Mouse (Mus musculus) limb, embryonic 10.5 days (tissue): ENCODE measurements around the gene Myh14. TPM values are rescaled to one million over a fixed set of nuclear protein-coding genes. Genes with fewer than 3 reads are reported as not detected.

ENCODE experiments used
- DNase-seq: peaks from one replicate; pipeline ENCODE4 v3.0.0-alpha.2; 2017; ENCODE audit warnings: low spot score
- H3K27ac ChIP-seq: fragments of 300-500 bp; sonication (generic); 2 replicates; pipeline ENCODE4 v1.5.1; 2016; ENCODE audit warnings: mild to moderate bottlenecking
- H3K27me3 ChIP-seq: fragments of 300-500 bp; sonication (generic); 2 replicates; pipeline ENCODE4 v1.6.1; 2016; ENCODE audit warnings: low read depth, mild to moderate bottlenecking; ENCODE audit not compliant: poor library complexity, severe bottlenecking
- H3K36me3 ChIP-seq: fragments of 300-500 bp; sonication (generic); 2 replicates; pipeline ENCODE4 v1.6.1; 2016; ENCODE audit warnings: mild to moderate bottlenecking, moderate library complexity
- H3K4me1 ChIP-seq: fragments of 300-500 bp; sonication (generic); 2 replicates; pipeline ENCODE4 v1.6.1; 2016
- H3K4me3 ChIP-seq: fragments of 300-500 bp; sonication (generic); 2 replicates; pipeline ENCODE4 v1.5.1; 2016; ENCODE audit warnings: mild to moderate bottlenecking, moderate library complexity
- H3K9me3 ChIP-seq: fragments of 300-500 bp; sonication (generic); replicated peaks from 2 replicates; pipeline ENCODE4 v1.6.1; 2016; ENCODE audit warnings: mild to moderate bottlenecking
- WGBS: fragments of 180-500 bp; shearing (Covaris S2); methylation state at CpG from one replicate; pipeline ENCODE4 v1.1.7; 2016; 5-methylcytosine and 5-hydroxymethylcytosine counted together
- polyA plus RNA-seq: library from polyadenylated mRNA; unstranded; fragments of >200 nt; fragmentation: Nextera tagmentation; extraction: Ambion mirVana; gene quantifications from 2 replicates; pipeline ENCODE4 v1.2.1, GENCODE M21; 2016

Myh14 gene
- polyA plus RNA-seq, 1 experiment from 2014 or later, result 1.8 TPM

GRCm38 (mm10) chr7:44645951-44646350 lies 24.7 kb downstream of the Myh14 start:
- Histone ChIP-seq H3K36me3 (no peaks in the 10 kb centered on the region), H3K4me1 (peaks cover 6% of the 10 kb centered on the region), H3K27ac (no peak overlapping the region), H3K4me3 (no peak overlapping the region), H3K9me3 (no peaks in the 10 kb centered on the region), H3K27me3 (peaks cover 53% of the 10 kb centered on the region)
- no peak for DNase-seq
- 28% methylated on average over 15 of the region's 15 CpGs for WGBS

- no peaks in the 10 kb centered on the region for H3K9me3 ChIP-seq
- H3K27ac ChIP-seq, result no peak overlapping the region
- peaks cover 9% of the 10 kb centered on the region for H3K4me1 ChIP-seq
- no peak overlapping the region for H3K4me3 ChIP-seq
- WGBS, result 89% methylated on average over 5 of the region's 5 CpGs
- H3K27me3 ChIP-seq, result peaks cover 60% of the 10 kb centered on the region
- DNase-seq, result no peak
- no peaks in the 10 kb centered on the region for H3K36me3 ChIP-seq
Observed at GRCm38 (mm10) chr7:44645256-44645655, 25.4 kb downstream of the Myh14 start.

- H3K36me3 ChIP-seq, result no peaks in the 10 kb centered on the region
- 30% methylated on average over 8 of the region's 8 CpGs for WGBS
- no peak overlapping the region for H3K27ac ChIP-seq
- peaks cover 9% of the 10 kb centered on the region; the same call in 1 of the 2 replicates for H3K4me1 ChIP-seq
- H3K9me3 ChIP-seq, result no peaks in the 10 kb centered on the region
- H3K27me3 ChIP-seq, result peaks cover 93% of the 10 kb centered on the region
- no peak overlapping the region for H3K4me3 ChIP-seq
- DNase-seq, result no peak
Observed at GRCm38 (mm10) chr7:44641887-44642286, 28.8 kb downstream of the Myh14 start.

GRCm38 (mm10) chr7:44640843-44641605 lies 29.6 kb downstream of the Myh14 start:
- DNase-seq, result no peak
- H3K36me3 ChIP-seq, result no peaks in the 10 kb centered on the region
- 17% methylated on average over 25 of the region's 25 CpGs for WGBS
- H3K27ac ChIP-seq, result no peak overlapping the region
- H3K27me3 ChIP-seq, result peaks cover 88% of the 10 kb centered on the region
- no peaks in the 10 kb centered on the region for H3K9me3 ChIP-seq
- peak overlapping the region; percentile 29; the same call in 1 of the 2 replicates for H3K4me3 ChIP-seq
- peaks cover 9% of the 10 kb centered on the region; the same call in 1 of the 2 replicates for H3K4me1 ChIP-seq

- Histone ChIP-seq H3K27me3 (peaks cover 85% of the 10 kb centered on the region), H3K4me1 (peaks cover 9% of the 10 kb centered on the region; the same call in 1 of the 2 replicates), H3K36me3 (no peaks in the 10 kb centered on the region), H3K27ac (no peak overlapping the region), H3K4me3 (peak overlapping the region; percentile 18), H3K9me3 (no peaks in the 10 kb centered on the region)
- WGBS, result 3% methylated on average over 16 of the region's 16 CpGs
- no peak for DNase-seq
Observed at GRCm38 (mm10) chr7:44638663-44639062, 32.0 kb downstream of the Myh14 start.

GRCm38 (mm10) chr7:44636684-44637083 lies 34.0 kb downstream of the Myh14 start:
- H3K27me3 ChIP-seq, result peaks cover 87% of the 10 kb centered on the region

DNA sequence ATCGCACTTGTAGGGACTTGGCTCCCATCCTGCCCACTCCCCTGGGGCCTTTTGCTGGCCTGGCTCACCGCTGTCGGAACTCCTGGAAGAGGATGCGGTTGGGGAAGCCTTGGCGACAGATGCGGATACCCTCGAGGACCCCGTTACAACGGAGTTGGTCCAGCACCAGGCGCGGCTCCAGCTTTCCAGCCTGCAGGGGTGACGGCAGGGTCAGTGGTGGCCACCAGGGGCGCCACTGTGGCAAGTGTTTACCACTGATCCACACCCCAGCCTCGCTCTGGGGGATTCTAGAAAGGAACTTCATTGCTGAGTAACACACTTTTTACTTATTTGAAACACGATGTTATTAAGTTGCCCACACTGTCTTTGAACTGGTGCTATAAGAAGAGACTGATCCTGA lies 37.2 kb downstream of the Myh14 start:
- no peak for DNase-seq
- Histone ChIP-seq H3K4me3 (no peak overlapping the region), H3K9me3 (no peaks in the 10 kb centered on the region), H3K36me3 (no peaks in the 10 kb centered on the region), H3K4me1 (no peaks in the 10 kb centered on the region), H3K27ac (no peak overlapping the region), H3K27me3 (peaks cover 70% of the 10 kb centered on the region)
- WGBS, result 17% methylated on average over 15 of the region's 15 CpGs

More at GRCm38 (mm10) chr7:44636684-44637083, 34.0 kb downstream of the Myh14 start:
- no peak overlapping the region for H3K4me3 ChIP-seq
- peaks cover 9% of the 10 kb centered on the region; the same call in 1 of the 2 replicates for H3K4me1 ChIP-seq
- no peak overlapping the region for H3K27ac ChIP-seq
- DNase-seq, result no peak
- WGBS, result 83% methylated on average over 9 of the region's 9 CpGs
- no peaks in the 10 kb centered on the region for H3K9me3 ChIP-seq
- no peaks in the 10 kb centered on the region for H3K36me3 ChIP-seq

DNA sequence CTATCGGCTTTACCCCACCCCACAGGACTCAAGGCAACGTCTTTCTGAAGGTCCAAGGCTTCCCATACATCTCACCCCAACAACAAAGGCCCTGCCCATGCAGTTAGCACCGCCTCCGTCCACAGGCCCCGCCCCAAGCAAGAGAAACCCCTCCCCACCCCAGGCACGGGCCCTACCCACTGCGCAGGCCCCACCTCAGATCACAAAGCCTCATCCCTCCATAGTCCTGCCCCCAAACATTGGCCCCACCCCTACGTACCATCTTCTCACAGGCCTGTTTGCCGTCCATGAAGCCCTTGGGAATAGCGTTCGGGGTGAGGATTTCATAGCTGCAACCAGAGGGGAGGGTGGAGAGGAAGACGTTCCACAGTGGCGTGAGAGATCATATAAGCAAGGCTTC lies 38.0 kb downstream of the Myh14 start:
- Histone ChIP-seq H3K9me3 (no peaks in the 10 kb centered on the region), H3K27me3 (peaks cover 62% of the 10 kb centered on the region), H3K4me3 (no peak overlapping the region), H3K27ac (no peak overlapping the region), H3K4me1 (no peaks in the 10 kb centered on the region), H3K36me3 (no peaks in the 10 kb centered on the region)
- WGBS, result 21% methylated on average over 13 of the region's 13 CpGs
- DNase-seq, result no peak

DNA sequence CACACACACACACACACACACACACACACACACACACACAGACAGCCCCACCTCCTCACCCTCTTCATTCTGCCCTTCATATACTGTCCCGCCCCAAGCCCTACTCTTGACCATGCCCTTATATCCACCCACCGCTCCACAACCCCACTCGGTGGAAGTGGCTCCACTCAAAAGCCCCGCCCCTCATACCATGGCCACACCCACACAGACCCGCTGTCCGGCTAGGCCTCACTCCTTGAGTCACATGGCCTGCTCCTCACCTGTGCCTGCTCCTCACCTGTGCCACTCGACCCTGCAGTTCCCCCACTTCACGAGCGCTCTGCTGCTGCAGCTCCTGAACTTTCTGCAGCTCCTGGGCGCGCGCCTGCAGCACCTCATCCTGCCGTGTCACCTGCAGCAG lies 40.2 kb downstream of the Myh14 start:
- Histone ChIP-seq H3K27ac (no peak overlapping the region), H3K27me3 (peaks cover 52% of the 10 kb centered on the region), H3K9me3 (no peaks in the 10 kb centered on the region), H3K4me3 (no peak overlapping the region), H3K4me1 (no peaks in the 10 kb centered on the region), H3K36me3 (no peaks in the 10 kb centered on the region)
- 74% methylated on average over 13 of the region's 13 CpGs for WGBS
- no peak for DNase-seq

DNA sequence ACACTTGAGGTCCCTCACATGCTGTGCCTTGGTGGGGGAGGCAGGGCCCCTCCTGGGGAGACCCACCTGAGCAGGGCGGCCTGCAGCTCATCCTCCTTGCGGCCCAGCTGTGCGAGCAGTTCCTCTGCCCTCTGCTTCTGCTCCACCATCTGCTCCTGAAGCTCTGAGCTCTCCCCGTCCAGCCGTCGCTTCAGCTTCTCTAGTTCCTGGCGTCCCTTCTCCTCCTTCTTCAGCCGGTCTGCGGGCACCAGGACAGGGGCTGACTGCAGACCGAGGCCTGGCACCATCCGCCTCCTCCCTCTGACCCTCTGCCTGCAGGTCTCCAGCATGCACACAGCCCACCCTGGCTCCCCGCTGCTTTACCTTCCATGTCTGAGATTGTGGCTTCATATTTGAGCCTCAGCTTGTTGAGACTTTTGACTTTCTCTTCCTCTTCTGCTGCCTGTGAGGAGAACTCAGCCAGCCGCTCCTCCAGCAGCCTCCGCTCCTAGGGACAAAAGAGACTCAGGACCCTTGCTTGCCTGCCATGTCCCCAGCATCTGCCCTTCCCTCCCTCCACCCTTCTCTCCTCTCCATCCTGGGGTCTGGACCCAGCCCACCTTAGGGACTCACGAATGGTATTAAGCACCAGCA lies 42.1 kb downstream of the Myh14 start:
- H3K4me3 ChIP-seq, result no peak overlapping the region
- no peak overlapping the region for H3K27ac ChIP-seq
- WGBS, result 89% methylated on average over 15 of the region's 15 CpGs
- H3K4me1 ChIP-seq, result no peaks in the 10 kb centered on the region
- DNase-seq, result no peak
- no peaks in the 10 kb centered on the region for H3K9me3 ChIP-seq
- H3K27me3 ChIP-seq, result peaks cover 33% of the 10 kb centered on the region
- H3K36me3 ChIP-seq, result no peaks in the 10 kb centered on the region

GRCm38 (mm10) chr7:44626966-44627365 lies 43.7 kb downstream of the Myh14 start:
- Histone ChIP-seq H3K9me3 (no peaks in the 10 kb centered on the region), H3K27ac (no peak overlapping the region), H3K27me3 (peaks cover 25% of the 10 kb centered on the region; the same call in 1 of the 2 replicates), H3K4me1 (no peaks in the 10 kb centered on the region), H3K36me3 (no peaks in the 10 kb centered on the region), H3K4me3 (no peak overlapping the region)
- 86% methylated on average over 13 of the region's 13 CpGs for WGBS
- no peak for DNase-seq

DNA sequence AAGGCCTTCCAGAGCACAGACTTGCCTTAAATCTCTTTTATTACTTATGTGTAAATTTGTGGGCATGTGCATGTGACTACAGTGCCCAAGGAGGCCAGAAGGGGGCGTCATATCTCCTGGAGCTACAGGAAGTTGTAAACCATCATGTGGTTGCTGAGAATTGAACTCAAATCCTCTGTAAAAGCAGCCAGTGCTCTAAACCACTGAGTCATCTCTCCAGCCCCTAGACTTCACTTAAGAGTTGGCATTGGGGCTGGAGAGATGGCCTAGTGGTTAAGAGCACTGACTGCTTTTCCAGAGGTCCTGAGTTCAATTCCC lies 44.6 kb downstream of the Myh14 start:
- H3K27ac ChIP-seq, result no peak overlapping the region
- no peak for DNase-seq
- no peaks in the 10 kb centered on the region for H3K9me3 ChIP-seq
- 66% methylated on average over 1 of the region's 1 CpGs for WGBS
- H3K4me1 ChIP-seq, result no peaks in the 10 kb centered on the region
- H3K4me3 ChIP-seq, result no peak overlapping the region
- peaks cover 16% of the 10 kb centered on the region; the same call in 1 of the 2 replicates for H3K27me3 ChIP-seq
- H3K36me3 ChIP-seq, result no peaks in the 10 kb centered on the region

DNA sequence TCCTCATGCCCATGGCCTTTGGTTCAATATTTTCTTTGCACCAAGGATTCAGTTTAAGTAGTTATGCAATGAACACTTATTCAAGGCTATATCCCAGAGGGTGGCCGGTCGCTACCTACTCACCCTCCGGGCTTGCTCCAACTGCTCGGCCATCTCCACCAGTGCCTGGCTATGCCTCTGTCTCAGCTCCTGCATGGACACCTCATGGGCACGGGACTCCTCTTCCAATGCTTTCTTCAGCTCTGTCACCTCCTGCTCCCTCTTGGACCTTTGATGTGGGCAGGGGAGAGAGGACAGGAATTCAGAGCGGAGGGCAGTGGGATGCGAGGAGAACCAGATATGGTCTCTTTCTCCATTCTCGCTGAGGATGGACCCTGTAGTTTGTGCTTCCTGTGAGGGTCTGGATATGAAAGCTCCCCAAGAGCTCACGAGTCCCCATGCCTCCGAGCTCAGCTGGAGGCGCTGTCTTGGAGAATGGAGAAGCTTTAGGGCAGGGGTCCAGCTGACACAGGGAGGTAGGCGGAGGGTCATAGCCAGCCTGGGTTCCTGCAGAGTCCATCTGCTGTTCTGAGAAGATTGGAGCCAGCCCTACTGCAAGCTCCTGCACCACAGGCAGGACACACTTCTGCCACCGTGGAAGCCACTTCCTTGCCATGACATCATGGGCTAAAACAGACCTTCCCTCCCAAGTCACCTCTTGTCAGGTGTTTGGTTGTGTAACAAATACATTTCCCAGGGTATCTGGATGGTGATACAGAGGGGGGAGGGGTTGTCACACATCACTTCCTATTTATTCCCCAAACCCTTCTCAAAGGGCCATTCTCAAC lies 45.2 kb downstream of the Myh14 start:
- H3K9me3 ChIP-seq, result no peaks in the 10 kb centered on the region

More for the DNA sequence above, 45.2 kb downstream of the Myh14 start:
- no peak overlapping the region for H3K27ac ChIP-seq
- H3K27me3 ChIP-seq, result peaks cover 14% of the 10 kb centered on the region; the same call in 1 of the 2 replicates
- no peak for DNase-seq
- WGBS, result 87% methylated on average over 13 of the region's 13 CpGs
- H3K4me1 ChIP-seq, result no peaks in the 10 kb centered on the region
- no peak overlapping the region for H3K4me3 ChIP-seq
- no peaks in the 10 kb centered on the region for H3K36me3 ChIP-seq
